Mouse (Mus musculus) erythroblast, embryonic 14.5 days (primary cell): Measurements from ENCODE around the gene Slc2a3.

ENCODE experiments used
- GATA1 ChIP-seq: IDR thresholded peaks from 2 replicates; pipeline ENCODE4 v1.6.1; 2012; ENCODE audit warnings: low read length, inconsistent platforms, mixed read lengths
- TAL1 ChIP-seq: IDR thresholded peaks from 3 replicates; pipeline ENCODE4 v1.6.1; 2012; ENCODE audit warnings: low read length, inconsistent platforms, mixed read lengths

DNA sequence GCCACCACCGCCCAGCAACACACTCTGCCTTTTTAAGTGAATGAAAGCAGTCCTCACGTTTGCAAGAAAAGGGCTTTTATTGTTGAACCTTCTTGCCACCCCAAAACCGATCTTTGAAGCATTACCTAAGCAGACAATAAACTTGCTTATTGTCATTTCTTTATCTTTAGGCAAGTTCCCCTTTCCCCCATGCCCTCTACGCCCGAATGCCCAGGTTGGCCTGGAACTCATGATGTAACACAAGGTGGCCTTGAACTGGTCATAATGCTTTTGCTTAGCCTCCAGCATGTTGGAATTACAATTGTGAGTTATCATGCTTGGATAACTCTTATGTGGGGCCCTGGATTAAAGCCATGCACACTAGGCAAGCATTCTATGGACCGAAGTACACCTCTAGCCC is 50.9 kb downstream of the Slc2a3 start:
- TF ChIP-seq GATA1 = no peak
- no peak for TF ChIP-seq TAL1
